Mouse (Mus musculus) ES-Bruce4 (cell line): ENCODE results near the gene Tbc1d2b.

Source experiments
- CTCF ChIP-seq: IDR thresholded peaks from one replicate; pipeline ENCODE4 v1.8.1; 2011; ENCODE audit warnings: low read depth, low read length
- POLR2A ChIP-seq: IDR thresholded peaks from one replicate; pipeline ENCODE4 v1.8.1; 2011; ENCODE audit warnings: low read length; ENCODE audit not compliant: insufficient read depth

DNA sequence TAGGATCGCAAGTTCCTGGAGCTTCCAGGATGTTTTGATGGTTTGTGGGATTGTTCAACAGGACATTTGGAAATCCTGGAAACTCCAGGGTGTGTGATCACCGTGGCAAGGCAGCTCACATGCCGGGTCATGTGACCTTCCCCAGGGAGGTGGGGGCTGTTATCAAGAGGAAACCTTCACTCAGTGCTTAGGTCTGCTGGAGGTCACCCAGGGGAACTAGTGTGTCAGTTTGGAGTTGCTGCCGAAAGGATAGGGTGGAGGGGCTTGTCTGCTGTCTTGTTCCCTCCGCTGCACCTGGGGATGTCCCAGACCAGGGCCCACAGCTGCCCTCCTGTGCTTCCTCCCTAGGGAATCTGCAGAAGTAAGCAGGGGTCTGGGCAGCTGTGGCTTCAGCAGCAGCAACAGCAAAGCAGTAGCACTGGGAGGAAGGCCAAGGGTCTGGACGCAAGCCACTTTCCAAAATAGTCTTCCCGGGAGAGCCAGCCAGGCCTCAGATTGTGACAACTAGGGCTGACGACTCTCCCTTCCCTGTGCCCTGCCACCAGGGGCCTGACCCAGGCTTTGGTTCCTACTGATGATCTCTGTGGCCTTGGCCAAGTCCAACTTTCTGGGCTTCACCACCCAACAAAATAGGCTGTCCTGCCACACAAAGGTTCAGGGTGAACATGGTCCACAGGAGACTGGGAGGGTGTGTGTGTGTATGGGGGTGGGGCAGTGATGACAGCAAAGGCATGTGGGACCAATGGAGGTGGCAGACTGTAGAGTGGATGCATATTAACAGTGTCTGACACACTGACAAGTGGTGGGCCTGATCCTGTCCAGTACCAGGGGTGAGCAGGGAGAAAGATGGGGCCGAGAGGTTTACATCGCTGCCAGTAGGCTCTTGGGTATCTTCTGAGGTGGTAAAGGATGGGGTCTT is 71.8 kb downstream of the Tbc1d2b start:
- TF ChIP-seq CTCF: no peak
- TF ChIP-seq POLR2A: no peak
